Mouse (Mus musculus): ENCODE measurements around the gene Plrg1.

DNA sequence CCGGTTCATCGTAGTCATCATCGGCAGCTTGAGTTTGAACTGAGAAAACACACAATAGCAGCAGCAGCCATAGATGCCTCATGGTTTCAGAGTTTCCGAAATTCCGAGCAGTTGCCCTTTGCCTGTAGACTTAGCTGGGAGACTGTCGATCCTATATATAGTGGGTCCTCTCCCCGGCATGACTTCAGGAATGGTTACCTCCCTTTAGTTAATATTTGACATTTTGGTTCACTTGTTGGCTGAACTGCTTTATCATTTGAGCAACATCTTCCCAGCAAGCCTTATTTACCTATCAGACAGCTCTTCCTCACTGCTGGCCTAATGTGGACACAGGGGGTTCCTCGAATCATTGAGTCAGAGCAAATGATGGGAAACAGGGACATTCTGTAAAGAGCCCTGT, 5.6 kb upstream of the Plrg1 start, which contains the start of gene Fgb:
- TF ChIP-seq TAL1 (IDR thresholded peaks at IDR 0.05; ENCODE audit: low read length) (no peak), GATA1 (IDR thresholded peaks at IDR 0.05; ENCODE audit: low read length) (no peak)
